Mouse (Mus musculus) inflammation-experienced regulatory T-cells, adult 6 months (primary cell): ENCODE results near the gene Sppl2c. TPM values are rescaled to one million over a fixed set of nuclear protein-coding genes. Genes with fewer than 3 reads are reported as not detected.

Experiments used
- ATAC-seq: one replicate; pipeline ENCODE4 v1.8.0; 2017
- polyA plus RNA-seq, 3 experiments: library from polyadenylated mRNA; unstranded; fragments of 100-300 nt; shearing (Covaris generic); gene quantifications; one replicate each; pipeline ENCODE4 v1.2.1; 2017

The Sppl2c gene
- polyA plus RNA-seq, result not detected

DNA sequence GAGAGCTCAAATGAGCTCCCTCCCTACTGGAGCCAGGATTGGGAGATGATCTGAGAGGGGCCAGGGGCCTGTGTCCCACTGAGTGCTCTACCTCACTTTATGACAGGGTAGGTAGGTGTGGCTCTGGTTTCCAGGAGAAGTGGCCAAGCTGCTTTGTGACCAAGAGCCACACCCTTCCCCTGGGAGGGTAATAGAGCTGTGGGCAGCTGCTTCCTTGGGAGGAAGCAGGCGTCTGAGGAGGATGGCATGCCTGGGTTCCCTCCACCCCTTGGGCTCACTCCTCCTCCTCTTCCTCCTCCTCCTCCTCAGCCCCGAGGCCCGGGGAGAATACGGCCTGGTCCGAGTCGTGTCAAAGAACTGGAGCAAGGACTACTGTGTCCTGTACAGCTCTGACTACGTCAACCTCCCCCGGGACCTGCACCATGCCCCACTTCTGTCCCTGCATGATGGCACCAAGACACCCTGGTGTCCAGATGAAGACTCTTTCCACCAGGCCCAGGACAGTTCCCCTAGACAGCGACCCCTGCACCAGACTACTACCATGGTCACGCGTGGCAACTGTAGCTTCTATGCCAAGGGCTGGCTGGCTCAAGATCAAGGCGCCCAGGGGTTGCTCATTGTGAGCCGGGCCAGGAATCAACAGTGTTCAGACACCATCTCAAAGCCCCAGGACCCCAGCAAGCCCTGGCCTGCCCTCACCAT lies at the start of gene Sppl2c:
Sppl2c (plus strand) TSS at position 193 of the 702 bp plus-strand sequence.
- no peak for ATAC-seq

DNA sequence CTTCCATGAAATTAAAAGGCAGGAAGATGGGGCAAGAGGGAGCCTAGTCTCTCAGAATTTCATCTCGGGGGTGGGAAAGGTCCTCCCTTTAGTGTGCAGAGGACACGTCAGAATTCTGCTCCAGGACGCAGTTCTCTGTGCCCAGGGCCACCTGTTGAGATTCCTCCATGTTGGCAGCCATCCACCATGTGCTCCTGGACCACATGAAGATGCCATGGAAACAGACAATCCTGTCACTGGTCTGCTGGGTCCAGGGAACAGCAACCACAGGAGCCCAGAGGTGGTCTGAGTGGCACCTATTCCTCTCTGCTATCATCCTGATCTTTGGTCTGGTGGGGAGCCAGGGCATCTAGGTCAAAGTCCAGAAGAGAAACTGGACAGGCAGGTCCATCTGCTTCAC lies 47.2 kb upstream of the Sppl2c start:
- no peak for ATAC-seq

DNA sequence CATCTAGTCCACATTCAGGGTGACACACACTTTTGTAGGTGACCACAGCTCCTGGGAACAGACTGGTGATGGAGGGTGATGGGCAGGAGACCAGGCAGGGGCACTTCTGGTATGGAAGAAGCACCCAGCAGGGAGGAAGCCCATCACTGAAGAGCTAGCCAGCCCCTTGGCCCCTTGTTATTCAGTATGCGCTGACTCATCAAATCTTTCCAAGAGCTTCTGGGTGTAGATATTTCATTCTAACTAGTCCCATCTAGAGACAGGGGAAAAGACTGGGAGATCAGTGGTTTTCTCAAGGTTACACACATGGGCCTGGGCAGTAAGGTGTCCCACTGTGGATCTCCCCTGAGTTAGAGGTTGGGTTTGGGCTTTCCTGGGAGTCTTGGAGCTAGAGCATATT lies 41.2 kb upstream of the Sppl2c start:
- ATAC-seq, result no peak

DNA sequence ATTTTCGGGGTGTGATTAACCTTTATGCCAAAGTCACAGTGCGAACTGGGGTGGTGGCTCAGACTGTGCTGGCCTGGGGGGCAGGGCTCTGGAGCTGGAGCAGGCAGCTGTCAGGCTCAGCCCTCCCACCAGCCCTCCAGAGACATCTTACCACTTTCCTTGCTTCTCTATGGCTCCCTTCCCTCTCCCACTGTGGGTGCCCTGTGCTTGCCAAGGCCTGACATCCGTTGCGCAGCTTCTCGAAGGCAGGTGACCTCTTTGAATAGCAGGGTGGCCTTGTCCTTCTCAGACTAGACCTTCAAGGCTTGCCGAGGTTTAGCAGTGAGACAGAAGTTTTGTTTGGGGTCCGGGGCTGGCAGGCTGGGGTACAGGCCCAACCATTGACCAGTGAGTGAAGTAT lies 37.3 kb upstream of the Sppl2c start:
- no peak for ATAC-seq

DNA sequence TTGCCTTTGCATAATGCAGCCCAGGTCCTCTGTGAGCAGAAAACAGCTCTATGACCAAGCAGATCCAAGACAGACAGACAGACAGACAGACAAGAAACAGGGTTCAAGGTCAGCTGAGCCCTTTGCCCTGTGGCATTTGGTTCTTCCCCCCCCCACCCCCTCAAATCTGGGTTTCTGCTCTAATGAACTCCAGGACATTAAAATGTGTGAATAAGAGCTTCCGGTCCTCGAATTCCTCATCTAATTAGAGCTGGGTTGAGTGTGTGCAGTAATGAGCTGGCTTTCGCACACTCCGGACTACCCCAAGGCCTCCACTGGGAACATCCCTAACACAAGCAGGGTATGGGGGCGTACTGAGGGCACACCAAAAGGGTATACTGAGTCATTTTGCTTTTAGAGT lies 35.2 kb upstream of the Sppl2c start:
- ATAC-seq, result no peak

DNA sequence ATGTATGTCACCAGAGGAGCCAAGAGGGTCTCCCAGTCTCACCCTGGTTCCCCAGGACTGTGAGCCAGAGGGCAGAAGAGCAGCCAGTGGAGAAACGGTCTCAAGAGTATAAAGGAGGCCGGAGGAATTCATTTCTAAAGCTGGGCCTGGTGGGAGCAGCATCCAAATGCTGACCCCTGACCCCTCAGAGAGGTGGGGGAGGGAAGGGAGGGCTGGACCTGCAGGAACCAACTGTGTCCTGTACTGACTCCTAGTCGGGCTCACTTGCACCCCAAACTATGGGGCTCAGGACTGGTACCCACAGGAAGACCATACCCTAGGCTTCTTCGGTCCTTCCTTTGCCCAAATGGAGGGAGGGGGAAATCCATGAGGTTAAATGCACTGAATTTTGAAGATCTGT lies 31.8 kb upstream of the Sppl2c start:
- no peak for ATAC-seq

DNA sequence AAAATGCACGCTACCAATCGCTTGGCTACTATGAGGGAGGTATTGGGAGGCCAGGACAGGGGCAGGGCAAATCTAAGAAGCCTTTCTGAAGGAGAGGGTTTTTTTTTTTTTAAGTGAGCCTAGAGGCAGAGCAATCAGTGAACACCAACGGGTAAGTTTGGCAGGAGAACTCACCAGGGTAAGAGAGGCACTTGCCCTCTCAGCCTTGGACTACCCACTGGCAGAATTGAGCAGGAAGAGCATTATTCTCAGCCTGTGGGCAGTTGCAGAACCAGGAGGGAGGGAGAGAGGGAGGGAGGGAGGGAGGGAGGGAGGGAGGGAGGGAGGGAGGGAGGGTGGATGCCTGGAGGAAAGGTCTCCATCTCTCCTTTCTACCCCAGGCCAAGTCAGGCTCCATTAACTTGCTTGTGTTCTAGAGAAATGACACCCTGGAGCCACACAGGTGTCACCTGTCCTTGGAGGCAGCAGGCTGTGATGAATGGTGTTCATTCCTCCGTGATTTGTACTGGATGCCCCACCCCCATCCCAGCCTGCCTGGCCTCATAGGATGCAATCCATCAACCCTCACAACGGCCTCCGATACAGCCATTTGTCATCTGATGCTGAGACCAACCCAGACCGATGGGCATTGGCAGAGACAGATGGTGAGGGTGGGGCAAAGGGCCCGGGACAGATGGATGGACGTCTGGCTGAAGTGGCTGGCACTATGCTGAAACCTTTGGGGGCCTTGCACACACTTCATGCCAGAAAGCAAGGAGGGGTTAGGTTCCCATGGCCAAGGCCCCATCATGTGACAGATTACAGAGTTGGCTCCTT lies 31.1 kb upstream of the Sppl2c start:
- no peak for ATAC-seq

DNA sequence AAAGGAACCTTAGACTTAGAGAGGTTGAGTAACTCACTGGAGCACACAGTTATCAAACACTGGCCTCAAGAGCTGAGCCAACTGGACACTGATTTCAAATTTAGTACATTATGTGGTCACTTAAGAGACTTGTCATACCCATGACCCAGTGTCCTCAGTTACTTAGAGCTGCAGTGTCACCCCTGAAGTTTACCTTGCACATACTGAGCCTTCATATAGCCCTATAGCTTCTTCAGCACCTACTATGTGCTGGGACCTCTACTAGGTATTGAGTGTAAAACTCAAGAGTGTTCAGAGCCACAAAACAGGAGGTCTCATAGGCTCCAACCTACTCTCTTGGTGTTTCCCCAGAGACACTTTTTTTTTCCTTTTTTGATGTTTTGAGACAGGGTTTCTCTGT lies 30.2 kb upstream of the Sppl2c start:
- ATAC-seq, result no peak

DNA sequence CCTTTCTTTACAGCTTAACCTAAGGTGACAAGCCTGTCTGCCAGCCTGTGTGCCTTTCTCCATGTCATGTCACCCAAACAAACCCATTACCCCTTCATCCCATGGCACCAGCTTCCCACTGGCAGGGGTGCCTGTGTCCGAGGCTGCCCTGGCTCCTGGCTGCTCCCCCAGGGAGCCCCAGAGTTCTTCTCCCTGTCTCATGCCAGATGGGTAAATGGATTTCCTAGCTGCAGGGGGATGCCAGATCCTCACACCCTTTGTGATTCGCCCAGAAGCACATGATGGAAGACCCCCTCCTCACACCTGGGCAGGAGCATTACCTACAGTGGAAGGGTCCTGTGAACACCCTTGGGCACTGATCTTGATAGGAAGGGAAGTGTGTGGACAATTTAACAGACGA lies 29.7 kb upstream of the Sppl2c start:
- ATAC-seq, result no peak

DNA sequence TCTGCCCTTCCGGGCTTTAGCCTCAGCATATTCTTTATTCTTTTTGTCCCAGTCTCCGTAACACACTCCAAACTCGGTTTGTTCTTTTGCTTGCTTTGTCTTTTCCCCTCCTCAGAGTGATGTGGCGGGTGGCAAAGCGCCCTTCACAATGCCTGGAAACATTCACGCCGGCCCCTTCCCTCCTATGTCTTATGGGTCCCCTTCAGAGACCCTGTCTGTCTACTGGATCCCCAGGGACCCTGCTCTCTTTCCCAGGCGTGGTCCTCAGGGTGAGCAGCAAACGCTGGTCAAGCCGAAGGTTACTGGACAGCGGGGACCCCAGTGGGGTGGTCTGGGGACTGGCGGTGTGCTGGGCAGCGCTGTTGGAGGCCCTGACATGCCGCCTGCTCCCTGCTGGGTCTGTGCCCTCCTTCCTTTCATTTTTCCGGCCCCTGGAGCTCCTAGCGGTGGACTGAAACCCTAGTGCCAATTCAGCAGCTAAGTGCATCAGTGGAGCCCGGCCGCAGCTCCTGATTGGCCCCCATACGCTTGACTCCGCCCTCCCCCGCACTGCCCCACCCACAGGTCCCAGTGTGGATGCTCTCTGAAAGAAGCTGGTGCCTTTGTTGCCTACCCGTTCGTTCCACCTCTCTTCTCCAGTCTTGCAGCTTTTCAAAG lies 28.4 kb upstream of the Sppl2c start:
- no peak for ATAC-seq

DNA sequence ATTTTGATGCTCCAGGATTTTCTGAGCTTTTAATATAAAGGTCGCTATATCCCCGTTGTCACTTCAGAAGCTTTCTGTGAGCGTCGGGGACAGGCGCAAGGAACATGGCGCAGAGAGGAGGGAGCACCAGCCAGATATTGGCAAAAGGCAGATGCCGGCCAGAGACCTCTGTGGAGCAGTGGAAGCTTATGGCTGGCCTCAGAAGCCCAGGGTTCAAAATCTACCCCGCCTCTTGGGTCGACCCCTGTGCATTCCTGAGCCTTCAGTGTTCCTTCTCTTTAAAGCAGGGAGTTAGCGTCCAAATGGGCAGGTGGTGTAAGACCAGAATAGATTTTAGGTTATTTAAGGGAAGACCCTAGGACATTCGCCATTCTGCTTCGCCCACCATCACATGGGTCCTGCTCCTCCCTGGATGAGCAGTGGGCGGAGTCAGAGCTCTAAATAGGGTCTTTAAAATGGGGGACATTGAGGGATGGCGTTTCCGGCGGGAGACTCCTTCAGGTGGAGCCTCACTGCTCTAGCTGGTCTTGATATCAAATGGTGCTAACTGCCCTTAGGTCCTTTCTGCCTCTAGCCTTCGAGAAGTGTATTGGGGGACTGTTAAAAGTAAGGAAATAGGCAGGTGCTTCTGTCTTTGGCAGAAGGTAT lies 27.7 kb upstream of the Sppl2c start:
- ATAC-seq, result no peak

DNA sequence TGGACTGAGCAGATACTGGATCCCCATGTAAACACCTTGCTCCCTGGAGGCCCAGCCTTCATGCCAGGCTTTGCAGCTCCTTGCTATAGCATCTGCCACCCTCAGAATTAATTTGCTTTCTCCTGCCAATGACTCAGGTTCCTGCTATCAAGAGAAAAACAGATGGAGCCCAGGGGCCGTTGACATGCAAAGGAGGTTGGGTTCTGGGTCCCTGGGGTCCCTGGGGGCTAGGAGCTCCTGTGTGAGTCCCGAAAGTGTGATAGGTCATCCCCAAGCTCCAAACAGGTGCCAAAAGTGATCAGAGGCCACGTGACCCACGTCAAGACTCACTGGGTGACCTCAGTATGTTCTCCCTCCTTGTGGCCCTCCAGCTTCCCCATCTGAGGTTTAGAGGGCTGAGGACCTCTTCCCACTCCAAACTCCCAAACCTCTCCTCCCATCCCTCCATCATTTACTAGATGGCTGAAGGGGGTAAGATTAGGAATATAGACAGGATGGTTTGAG lies 26.3 kb upstream of the Sppl2c start:
- no peak for ATAC-seq

DNA sequence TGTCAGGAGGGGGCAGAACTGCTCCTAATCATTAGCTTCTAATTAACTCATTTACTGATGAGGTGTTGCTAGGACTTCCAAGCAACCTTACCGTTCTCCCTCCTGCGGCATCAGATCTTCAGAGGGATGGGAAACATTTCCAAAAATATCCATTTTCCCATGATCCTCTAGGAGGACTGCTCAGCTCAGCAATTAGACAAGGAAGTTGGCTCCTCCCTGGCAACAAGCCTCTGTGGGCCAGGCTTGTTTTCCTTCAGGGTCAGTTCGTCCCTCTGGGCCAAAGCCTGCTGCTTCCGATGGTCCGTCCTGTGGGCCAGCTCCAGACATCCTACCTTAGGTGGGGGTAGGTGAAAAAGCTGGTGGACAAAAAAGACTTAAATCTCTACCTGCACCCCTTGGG lies 25.0 kb upstream of the Sppl2c start:
- ATAC-seq, result no peak

DNA sequence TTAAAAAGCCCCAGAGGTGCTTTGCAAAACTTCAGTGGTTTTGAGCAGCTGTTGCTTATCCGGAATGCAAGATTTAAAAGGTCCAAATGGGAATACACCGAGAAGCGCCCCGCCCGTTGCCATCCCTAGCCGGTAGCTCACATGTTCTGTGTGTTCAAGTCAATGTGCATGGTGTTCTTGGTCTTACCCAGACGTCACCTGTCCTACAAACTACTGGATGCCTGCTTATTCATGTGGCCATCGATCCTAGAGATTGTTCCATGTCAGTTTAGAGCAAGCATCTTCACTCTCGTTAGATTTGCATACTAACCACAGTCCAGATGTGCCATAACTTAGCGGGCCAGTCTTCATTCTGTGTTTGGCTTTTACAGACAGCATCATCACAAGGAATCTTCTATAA lies 21.9 kb upstream of the Sppl2c start:
- ATAC-seq, result no peak

DNA sequence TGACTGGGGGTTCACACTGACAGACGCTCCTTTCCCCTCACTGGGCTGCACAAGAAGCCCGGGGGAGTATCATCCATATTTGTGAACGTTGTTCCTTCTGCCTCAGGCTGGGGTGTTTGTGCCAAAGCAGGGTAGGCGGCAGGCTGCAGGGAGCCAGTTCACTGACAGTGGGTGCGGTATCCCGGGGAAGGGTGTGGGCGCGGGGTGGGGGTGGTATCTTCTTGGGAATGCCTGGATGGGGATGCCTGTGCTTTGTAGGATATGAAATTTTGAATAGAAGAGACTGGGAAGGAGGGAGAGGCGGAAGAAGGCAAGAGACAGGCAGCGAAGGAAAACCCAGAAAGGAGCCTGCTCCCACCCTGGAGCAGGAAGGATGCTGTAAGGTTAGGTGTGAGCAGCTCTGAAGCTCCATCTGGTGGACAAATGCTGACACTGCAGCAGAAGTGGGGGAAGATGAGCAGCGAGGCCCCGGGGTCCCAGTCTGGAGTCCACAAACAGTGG lies 14.8 kb upstream of the Sppl2c start:
- no peak for ATAC-seq

DNA sequence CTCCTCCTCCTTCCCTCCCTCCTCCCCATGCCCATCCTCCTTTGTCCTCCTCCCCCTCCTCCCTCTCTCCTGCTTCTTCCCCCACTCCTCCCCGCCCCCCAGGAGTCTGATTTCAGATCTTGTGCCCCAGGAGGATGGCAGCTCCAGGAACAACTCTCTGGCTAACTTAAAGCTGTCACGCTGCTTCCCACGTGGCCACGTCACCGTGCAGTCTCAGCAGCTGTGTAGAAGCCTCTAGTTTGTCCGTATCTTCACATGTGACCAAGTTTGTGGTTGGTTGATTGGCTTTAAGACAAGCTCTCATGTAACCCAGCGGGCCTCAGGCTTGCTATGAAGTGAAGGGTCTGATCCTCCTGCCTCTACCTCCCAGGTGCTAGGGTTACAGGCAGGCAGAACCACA lies 7.2 kb upstream of the Sppl2c start:
- no peak for ATAC-seq

DNA sequence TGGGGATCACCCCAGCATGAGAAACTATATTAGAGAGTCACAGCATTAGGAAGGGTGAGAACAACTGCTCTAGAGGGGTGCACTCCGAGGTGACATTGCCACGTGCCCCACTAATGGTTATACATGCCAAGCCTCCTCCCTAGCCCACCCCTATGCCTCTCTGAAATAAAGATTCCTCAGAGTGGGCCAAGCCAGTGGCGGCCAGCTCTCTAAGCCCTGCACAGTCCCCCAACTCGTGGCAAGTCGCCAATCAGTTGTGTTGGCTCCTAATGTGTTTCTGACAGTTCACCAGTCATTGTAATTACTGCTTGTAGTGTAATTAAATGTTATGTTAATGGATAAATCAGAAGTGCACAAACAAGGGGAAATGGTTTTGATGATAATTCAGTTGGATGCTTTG lies 6.3 kb upstream of the Sppl2c start:
- no peak for ATAC-seq

DNA sequence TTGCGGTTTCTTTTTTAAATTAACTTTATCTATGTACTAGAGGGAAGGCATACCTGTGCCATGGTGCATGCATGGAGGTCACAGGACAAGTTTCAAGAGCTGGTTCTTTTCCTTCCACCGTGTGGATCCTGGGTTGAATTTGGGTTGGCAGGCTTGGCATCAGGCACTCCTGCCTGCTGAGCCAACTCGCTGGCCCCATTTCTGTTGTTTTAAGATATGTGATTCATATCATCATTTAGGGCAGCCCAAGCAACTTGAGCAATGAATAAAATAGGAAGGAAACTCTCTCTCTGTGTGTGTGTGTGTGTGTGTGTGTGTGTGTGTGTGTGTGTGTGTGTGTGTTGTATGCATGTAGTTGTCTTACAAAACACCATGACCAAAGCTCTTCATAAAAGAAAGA lies 4.0 kb upstream of the Sppl2c start:
- no peak for ATAC-seq

DNA sequence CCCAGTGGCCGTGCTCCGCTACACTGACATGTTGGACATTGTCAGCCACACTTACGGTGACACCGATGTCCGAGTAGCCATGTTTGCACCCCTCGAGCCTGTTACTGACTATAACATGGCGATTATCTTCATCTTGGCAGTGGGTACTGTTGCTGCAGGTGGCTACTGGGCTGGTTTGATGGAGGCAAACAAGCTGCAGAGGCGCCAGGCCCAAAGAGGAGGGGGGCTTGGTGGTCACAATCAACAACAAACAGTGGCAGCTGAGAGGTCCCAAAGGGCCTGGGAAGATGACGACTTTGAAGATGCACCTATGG lies 667 bp downstream of the Sppl2c start:
- ATAC-seq, result no peak

DNA sequence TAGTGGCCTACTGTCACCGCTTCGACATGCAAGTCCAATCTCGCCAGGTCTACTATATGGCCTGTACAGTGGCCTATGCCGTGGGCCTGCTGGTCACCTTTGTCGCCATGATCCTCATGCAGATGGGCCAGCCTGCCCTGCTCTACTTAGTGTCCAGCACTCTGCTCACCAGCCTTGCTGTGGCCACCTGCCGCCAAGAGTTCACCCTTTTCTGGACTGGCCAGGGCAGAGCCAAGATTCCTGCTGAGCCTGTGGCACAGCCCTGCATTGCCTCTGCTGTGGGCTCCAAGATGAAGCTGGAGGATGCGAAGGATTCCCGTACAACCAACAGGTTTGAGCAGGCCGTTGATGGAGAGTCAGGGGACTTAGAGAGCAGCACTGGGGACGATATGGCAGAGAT lies 1.6 kb downstream of the Sppl2c start:
- ATAC-seq, result no peak

DNA sequence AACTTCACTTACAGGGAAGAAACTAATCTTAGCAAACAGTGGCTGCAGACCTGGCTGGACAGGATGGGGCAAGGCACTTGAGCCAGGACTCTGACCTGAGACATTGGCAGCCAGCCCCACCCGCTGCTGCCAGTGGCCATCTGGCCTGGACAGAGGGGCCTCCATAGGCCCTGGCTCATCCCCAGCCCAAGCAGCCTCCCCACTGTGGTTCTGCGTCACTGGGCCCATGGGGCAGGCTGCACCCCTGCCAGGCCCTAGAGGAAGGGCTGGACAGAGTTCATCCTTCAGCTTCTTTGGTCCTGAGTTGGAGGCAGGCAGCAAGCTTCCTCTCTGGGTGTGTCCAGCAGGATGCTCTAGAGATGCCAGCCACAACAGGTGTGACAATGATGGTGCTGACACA lies 3.9 kb downstream of the Sppl2c start:
- no peak for ATAC-seq

DNA sequence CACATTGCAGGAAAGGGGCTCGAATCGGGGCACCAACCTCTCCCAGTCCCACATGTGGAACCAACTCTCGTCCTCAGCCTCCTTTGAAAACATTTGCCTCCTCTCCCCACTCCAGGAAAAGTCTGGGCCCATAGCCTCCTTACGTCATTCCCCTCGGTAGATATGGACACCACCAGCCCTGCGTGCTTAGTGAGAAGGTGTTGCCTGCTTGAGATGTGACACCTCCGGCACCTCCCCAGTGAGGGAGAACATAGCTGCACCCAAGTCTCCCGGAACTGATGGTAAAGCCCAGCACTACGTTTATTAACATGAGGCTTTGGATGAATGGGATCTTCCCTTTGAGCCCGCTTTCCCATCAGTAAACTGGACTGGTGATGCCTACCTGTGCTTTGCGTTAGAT lies 9.3 kb downstream of the Sppl2c start:
- no peak for ATAC-seq

DNA sequence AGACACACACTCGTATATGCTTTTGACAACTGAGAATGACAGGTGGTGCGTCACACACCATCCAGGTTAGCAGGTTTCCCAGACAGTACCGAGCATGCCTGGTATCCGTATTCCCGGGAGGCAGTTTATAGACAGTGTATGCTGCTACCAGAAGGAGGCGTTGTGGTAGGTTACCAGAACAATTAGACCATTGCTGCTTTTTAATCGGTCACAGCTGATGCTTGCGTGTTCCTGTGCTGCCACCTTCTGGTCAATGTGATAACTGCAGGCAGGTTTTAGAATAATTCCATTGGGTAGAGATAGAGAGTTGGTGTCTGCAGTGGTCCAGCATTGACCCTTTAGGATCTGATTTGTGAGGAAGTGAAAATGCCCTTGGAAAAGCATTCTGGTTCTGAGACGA lies 9.7 kb downstream of the Sppl2c start:
- ATAC-seq, result no peak
